Mouse (Mus musculus) inflammation-experienced regulatory T-cells, adult 6 months (primary cell): ENCODE measurements around the gene Taf8. TPM values are rescaled to one million over a fixed set of nuclear protein-coding genes. Genes with fewer than 3 reads are reported as not detected.
A peak's percentile ranks its signal among the peaks of the same experiment; 100 is the strongest.

ENCODE experiments used
- ATAC-seq: one replicate; pipeline ENCODE4 v1.8.0; 2017
- polyA plus RNA-seq, 3 experiments: library from polyadenylated mRNA; unstranded; fragments of 100-300 nt; shearing (Covaris generic); gene quantifications; one replicate each; pipeline ENCODE4 v1.2.1; 2017

Gene Taf8
- polyA plus RNA-seq, 3 experiments from 2014 or later = 56.9 to 80.8 (median 70.0) TPM

GRCm38 (mm10) chr17:47458310-47458709 lies 43.8 kb downstream of the Taf8 start:
- ATAC-seq = no peak

GRCm38 (mm10) chr17:47454675-47455074 lies 47.4 kb downstream of the Taf8 start:
- ATAC-seq = no peak

- no peak for ATAC-seq
Measured at GRCm38 (mm10) chr17:47452886-47453285, 49.2 kb downstream of the Taf8 start.

GRCm38 (mm10) chr17:47450880-47451565 lies 51.1 kb downstream of the Taf8 start:
- ATAC-seq = no peak

- no peak for ATAC-seq
Measured at GRCm38 (mm10) chr17:47450239-47450638, 51.9 kb downstream of the Taf8 start.

- no peak for ATAC-seq
Measured at GRCm38 (mm10) chr17:47449432-47449831, 52.7 kb downstream of the Taf8 start.

- ATAC-seq = no peak
Measured at GRCm38 (mm10) chr17:47448523-47449372, 53.3 kb downstream of the Taf8 start.

- ATAC-seq = no peak
Measured at GRCm38 (mm10) chr17:47446561-47446960, 55.5 kb downstream of the Taf8 start.

- ATAC-seq = no peak
Measured at GRCm38 (mm10) chr17:47446025-47446424, 56.1 kb downstream of the Taf8 start.

- ATAC-seq = no peak
Measured at GRCm38 (mm10) chr17:47445518-47445917, 56.6 kb downstream of the Taf8 start.

GRCm38 (mm10) chr17:47444113-47444512 lies 58.0 kb downstream of the Taf8 start:
- ATAC-seq = no peak

- ATAC-seq = no peak
Measured at GRCm38 (mm10) chr17:47442271-47442670, 59.8 kb downstream of the Taf8 start.

GRCm38 (mm10) chr17:47441296-47442051 lies 60.6 kb downstream of the Taf8 start:
- ATAC-seq = no peak

- no peak for ATAC-seq
Measured at GRCm38 (mm10) chr17:47440359-47440890, 61.7 kb downstream of the Taf8 start.

- no peak for ATAC-seq
Measured at GRCm38 (mm10) chr17:47439396-47440028, 62.6 kb downstream of the Taf8 start.

GRCm38 (mm10) chr17:47438611-47439010 lies 63.5 kb downstream of the Taf8 start:
- ATAC-seq = no peak

- peak; percentile 63 for ATAC-seq
Measured at GRCm38 (mm10) chr17:47436907-47437547, 65.1 kb downstream of the Taf8 start, which contains the start of gene 1700001C19Rik. Gene 1700001C19Rik, minus strand, starts transcription at chr17:47437376.

- peak; percentile 7 for ATAC-seq
Measured at GRCm38 (mm10) chr17:47436156-47436906, 65.8 kb downstream of the Taf8 start, which contains the start of gene AI661453. Gene AI661453, plus strand, starts transcription at chr17:47436615.
